Mouse (Mus musculus) lung, embryonic 16.5 days (tissue): ENCODE results near the gene Ndufb4. TPM values are rescaled to one million over a fixed set of nuclear protein-coding genes. Genes with fewer than 3 reads are reported as not detected.

ENCODE experiments used
- ATAC-seq: fragments of 200-750 bp; cut with Nextera tagmentation; 2 replicates; pipeline ENCODE4 v1.8.0; 2017; ENCODE audit warnings: low read depth, mild to moderate bottlenecking, moderate library complexity
- H3K27ac ChIP-seq: fragments of 300-500 bp; sonication (generic); 2 replicates; pipeline ENCODE4 v1.5.1; 2014; ENCODE audit warnings: mild to moderate bottlenecking, control low read depth, low read length
- H3K27me3 ChIP-seq: fragments of 300-500 bp; sonication (generic); 2 replicates; pipeline ENCODE4 v1.6.1; 2014; ENCODE audit warnings: low read depth, low read length, mixed read lengths; ENCODE audit not compliant: control insufficient read depth, insufficient read depth
- H3K36me3 ChIP-seq: fragments of 300-500 bp; sonication (generic); 2 replicates; pipeline ENCODE4 v1.6.1; 2014; ENCODE audit warnings: low read length; ENCODE audit not compliant: control insufficient read depth, insufficient read depth
- H3K4me1 ChIP-seq: fragments of 300-500 bp; sonication (generic); replicated peaks from 2 replicates; pipeline ENCODE4 v1.6.1; 2014; ENCODE audit warnings: low read length, mixed read lengths; ENCODE audit not compliant: control insufficient read depth, insufficient read depth
- H3K4me2 ChIP-seq: fragments of 300-500 bp; sonication (generic); 2 replicates; pipeline ENCODE4 v1.6.1; 2014; ENCODE audit warnings: low read depth, low read length, control low read depth
- H3K4me3 ChIP-seq: fragments of 300-500 bp; sonication (generic); 2 replicates; pipeline ENCODE4 v1.5.1; 2014; ENCODE audit warnings: mild to moderate bottlenecking, low read length, control low read depth
- H3K9ac ChIP-seq: fragments of 300-500 bp; sonication (generic); 2 replicates; pipeline ENCODE4 v1.6.1; 2014; ENCODE audit warnings: low read length, control low read depth
- H3K9me3 ChIP-seq: fragments of 300-500 bp; sonication (generic); 2 replicates; pipeline ENCODE4 v1.6.1; 2016; ENCODE audit warnings: low read length; ENCODE audit not compliant: control insufficient read depth
- WGBS: fragments of 180-500 bp; shearing (Covaris S2); extraction: QIAGEN DNeasy Blood & Tissue Kit; methylation state at CpG from one replicate; pipeline ENCODE4 v1.1.7; 2014; 5-methylcytosine and 5-hydroxymethylcytosine counted together
- polyA plus RNA-seq: library from polyadenylated mRNA; unstranded; fragments of >200 nt; fragmentation: Nextera tagmentation; extraction: Ambion mirVana; gene quantifications from 2 replicates; pipeline ENCODE4 v1.2.1, GENCODE M21; 2015

Ndufb4 gene
- polyA plus RNA-seq, 1 experiment from 2014 or later: 63.8 TPM

GRCm38 (mm10) chr16:37682309-37682975 is 28.2 kb upstream of the Ndufb4 start:
- Histone ChIP-seq H3K4me1 (peaks cover 22% of the 10 kb centered on the region), H3K36me3 (no peaks in the 10 kb centered on the region), H3K27ac (peak overlapping the region; percentile 95; the same call in 1 of the 2 replicates), H3K9ac (no peak overlapping the region), H3K4me2 (no peak overlapping the region), H3K27me3 (no peaks in the 10 kb centered on the region), H3K9me3 (no peaks in the 10 kb centered on the region), H3K4me3 (no peak overlapping the region)
- WGBS: 38% methylated on average over 7 of the region's 7 CpGs
- peak; percentile 39 for ATAC-seq

- ATAC-seq: no peak
- WGBS: 70% methylated on average over 8 of the region's 8 CpGs
- Histone ChIP-seq H3K4me1 (peaks cover 19% of the 10 kb centered on the region), H3K4me2 (no peak overlapping the region), H3K27ac (no peak overlapping the region), H3K36me3 (no peaks in the 10 kb centered on the region), H3K4me3 (no peak overlapping the region), H3K27me3 (no peaks in the 10 kb centered on the region), H3K9ac (no peak overlapping the region), H3K9me3 (no peaks in the 10 kb centered on the region)
Measured at GRCm38 (mm10) chr16:37680831-37681230, 26.6 kb upstream of the Ndufb4 start.

GRCm38 (mm10) chr16:37680216-37680615 is 26.0 kb upstream of the Ndufb4 start:
- no peaks in the 10 kb centered on the region for H3K27me3 ChIP-seq
- peaks cover 18% of the 10 kb centered on the region for H3K4me1 ChIP-seq
- H3K27ac ChIP-seq: no peak overlapping the region
- no peak for ATAC-seq
- H3K4me2 ChIP-seq: no peak overlapping the region
- H3K36me3 ChIP-seq: no peaks in the 10 kb centered on the region
- H3K4me3 ChIP-seq: no peak overlapping the region
- H3K9me3 ChIP-seq: no peaks in the 10 kb centered on the region
- no peak overlapping the region for H3K9ac ChIP-seq
- 68% methylated on average over 2 of the region's 2 CpGs for WGBS

- no peaks in the 10 kb centered on the region for H3K27me3 ChIP-seq
- H3K4me2 ChIP-seq: no peak overlapping the region
- WGBS: 75% methylated on average over 8 of the region's 8 CpGs
- no peak overlapping the region for H3K27ac ChIP-seq
- H3K4me1 ChIP-seq: 0 out of 2 replicates have a peak, but pooled peaks cover 4% of the 10 kb centered on the region
- no peak for ATAC-seq
- no peaks in the 10 kb centered on the region for H3K36me3 ChIP-seq
- no peak overlapping the region for H3K4me3 ChIP-seq
- no peaks in the 10 kb centered on the region; the same call in 1 of the 2 replicates for H3K9me3 ChIP-seq
- H3K9ac ChIP-seq: no peak overlapping the region
Measured at GRCm38 (mm10) chr16:37677586-37677985, 23.3 kb upstream of the Ndufb4 start.

GRCm38 (mm10) chr16:37676677-37677072 is 22.4 kb upstream of the Ndufb4 start:
- no peak overlapping the region for H3K4me3 ChIP-seq
- H3K4me2 ChIP-seq: no peak overlapping the region
- H3K27ac ChIP-seq: no peak overlapping the region
- no peaks in the 10 kb centered on the region for H3K4me1 ChIP-seq
- no peak for ATAC-seq
- WGBS: 44% methylated on average over 4 of the region's 4 CpGs
- H3K9ac ChIP-seq: no peak overlapping the region
- no peaks in the 10 kb centered on the region for H3K36me3 ChIP-seq
- H3K27me3 ChIP-seq: no peaks in the 10 kb centered on the region
- no peaks in the 10 kb centered on the region; the same call in 1 of the 2 replicates for H3K9me3 ChIP-seq

- H3K4me1 ChIP-seq: no peaks in the 10 kb centered on the region
- no peak for ATAC-seq
- no peak overlapping the region for H3K9ac ChIP-seq
- no peak overlapping the region for H3K4me3 ChIP-seq
- no peaks in the 10 kb centered on the region; the same call in 1 of the 2 replicates for H3K9me3 ChIP-seq
- H3K27ac ChIP-seq: no peak overlapping the region
- no peaks in the 10 kb centered on the region for H3K36me3 ChIP-seq
- 51% methylated on average over 17 of the region's 17 CpGs for WGBS
- H3K4me2 ChIP-seq: peak overlapping the region; percentile 12; the same call in 1 of the 2 replicates
- H3K27me3 ChIP-seq: no peaks in the 10 kb centered on the region
Measured at GRCm38 (mm10) chr16:37676024-37676676, 21.9 kb upstream of the Ndufb4 start.

- no peak overlapping the region for H3K4me2 ChIP-seq
- 0 out of 2 replicates have a peak, but pooled peaks cover 2% of the 10 kb centered on the region for H3K4me1 ChIP-seq
- H3K27ac ChIP-seq: no peak overlapping the region
- H3K27me3 ChIP-seq: no peaks in the 10 kb centered on the region
- WGBS: 89% methylated on average over 5 of the region's 5 CpGs
- no peak overlapping the region for H3K4me3 ChIP-seq
- no peak for ATAC-seq
- no peak overlapping the region for H3K9ac ChIP-seq
- H3K36me3 ChIP-seq: no peaks in the 10 kb centered on the region
- no peaks in the 10 kb centered on the region; the same call in 1 of the 2 replicates for H3K9me3 ChIP-seq
Measured at GRCm38 (mm10) chr16:37675326-37675725, 21.1 kb upstream of the Ndufb4 start.

GRCm38 (mm10) chr16:37670666-37671283 is 16.5 kb upstream of the Ndufb4 start:
- Histone ChIP-seq H3K4me1 (0 out of 2 replicates have a peak, but pooled peaks cover 2% of the 10 kb centered on the region), H3K4me2 (no peak overlapping the region), H3K4me3 (no peak overlapping the region), H3K9me3 (no peaks in the 10 kb centered on the region; the same call in 1 of the 2 replicates), H3K9ac (no peak overlapping the region), H3K36me3 (no peaks in the 10 kb centered on the region), H3K27me3 (no peaks in the 10 kb centered on the region), H3K27ac (peak overlapping the region; percentile 27; the same call in 1 of the 2 replicates)
- ATAC-seq: peak; percentile 87; the same call in 1 of the 2 replicates
- WGBS: 18% methylated on average over 4 of the region's 4 CpGs

GRCm38 (mm10) chr16:37665394-37665935 is 11.2 kb upstream of the Ndufb4 start:
- Histone ChIP-seq H3K27ac (no peak overlapping the region), H3K36me3 (no peaks in the 10 kb centered on the region), H3K9ac (no peak overlapping the region), H3K4me3 (no peak overlapping the region), H3K4me1 (no peaks in the 10 kb centered on the region), H3K9me3 (no peaks in the 10 kb centered on the region), H3K4me2 (no peak overlapping the region), H3K27me3 (no peaks in the 10 kb centered on the region)
- WGBS: 43% methylated on average over 5 of the region's 5 CpGs
- peak; percentile 64 for ATAC-seq
